Mouse (Mus musculus): ENCODE data around the gene Adamts17. TPM values are rescaled to one million over a fixed set of nuclear protein-coding genes. Genes with fewer than 3 reads are reported as not detected.
A peak's percentile ranks its signal among the peaks of the same experiment; 100 is the strongest.

Adamts17 gene
- polyA plus RNA-seq (2014; fragmentation: Nextera tagmentation; extraction: Ambion mirVana), result 2.1 and 2.2 TPM in 2 replicates

- no peaks in the 10 kb centered on the region for H3K27me3 ChIP-seq (replicated peaks; ENCODE audit: control insufficient read depth, insufficient read depth, low read length)
- DNase-seq (ENCODE audit: low spot score) (peak; percentile 99), ATAC-seq (peak; percentile 98)
- H3K4me3 ChIP-seq (ENCODE audit: low read depth, low read length), result peak within 1 kb of the TSS; percentile 63
- peak within 1 kb of the TSS; percentile 100 for H3K4me2 ChIP-seq (ENCODE audit: low read length)
- H3K9me3 ChIP-seq (replicated peaks; ENCODE audit: control insufficient read depth, low read length), result no peaks in the 10 kb centered on the region
- WGBS, result under 1% methylated on average over 30 of the region's 30 CpGs
- H3K27ac ChIP-seq (ENCODE audit: low read depth, low read length), result peak within 1 kb of the TSS; percentile 44; the same call in 1 of the 2 replicates
- 0 out of 2 replicates have a peak, but pooled peaks cover 2% of the 10 kb centered on the region for H3K4me1 ChIP-seq (ENCODE audit: control insufficient read depth, insufficient read depth, low read length)
- peak within 1 kb of the TSS; percentile 65 for H3K9ac ChIP-seq (ENCODE audit: low read length)
- H3K36me3 ChIP-seq (ENCODE audit: control insufficient read depth, insufficient read depth, low read length), result no peaks in the 10 kb centered on the region
Measured at GRCm38 (mm10) chr7:66839463-66840007, at the start of gene Adamts17. TSS of gene Adamts17 (plus strand) at chr7:66839735.

- H3K27ac ChIP-seq (ENCODE audit: low read depth, low read length), result no peak overlapping the region
- 31% methylated on average over 6 of the region's 8 CpGs for WGBS
- DNase-seq (ENCODE audit: low spot score), result no peak
- H3K9ac ChIP-seq (ENCODE audit: low read length), result no peak overlapping the region
- H3K27me3 ChIP-seq (replicated peaks; ENCODE audit: control insufficient read depth, insufficient read depth, low read length), result no peaks in the 10 kb centered on the region
- no peak for ATAC-seq
- no peaks in the 10 kb centered on the region for H3K36me3 ChIP-seq (ENCODE audit: control insufficient read depth, insufficient read depth, low read length)
- H3K4me2 ChIP-seq (ENCODE audit: low read length), result no peak overlapping the region
- no peak overlapping the region for H3K4me3 ChIP-seq (ENCODE audit: low read depth, low read length)
- H3K4me1 ChIP-seq (ENCODE audit: control insufficient read depth, insufficient read depth, low read length), result no peaks in the 10 kb centered on the region
- no peaks in the 10 kb centered on the region for H3K9me3 ChIP-seq (replicated peaks; ENCODE audit: control insufficient read depth, low read length)
Measured at GRCm38 (mm10) chr7:66789860-66790748, 49.4 kb upstream of the Adamts17 start.

GRCm38 (mm10) chr7:66791022-66791421 is 48.5 kb upstream of the Adamts17 start:
- H3K27ac ChIP-seq (ENCODE audit: low read depth, low read length), result no peak overlapping the region
- H3K36me3 ChIP-seq (ENCODE audit: control insufficient read depth, insufficient read depth, low read length), result no peaks in the 10 kb centered on the region
- no peak overlapping the region for H3K4me2 ChIP-seq (ENCODE audit: low read length)
- H3K4me3 ChIP-seq (ENCODE audit: low read depth, low read length), result no peak overlapping the region
- H3K9me3 ChIP-seq (replicated peaks; ENCODE audit: control insufficient read depth, low read length), result no peaks in the 10 kb centered on the region
- H3K27me3 ChIP-seq (replicated peaks; ENCODE audit: control insufficient read depth, insufficient read depth, low read length), result no peaks in the 10 kb centered on the region
- WGBS, result 94% methylated on average over 3 of the region's 3 CpGs
- no peaks in the 10 kb centered on the region for H3K4me1 ChIP-seq (ENCODE audit: control insufficient read depth, insufficient read depth, low read length)
- no peak overlapping the region for H3K9ac ChIP-seq (ENCODE audit: low read length)
- ATAC-seq (no peak), DNase-seq (ENCODE audit: low spot score) (no peak)

- Histone ChIP-seq H3K4me3 (ENCODE audit: low read depth, low read length) (no peak overlapping the region), H3K9me3 (replicated peaks; ENCODE audit: control insufficient read depth, low read length) (no peaks in the 10 kb centered on the region), H3K4me2 (ENCODE audit: low read length) (no peak overlapping the region), H3K36me3 (ENCODE audit: control insufficient read depth, insufficient read depth, low read length) (no peaks in the 10 kb centered on the region), H3K9ac (ENCODE audit: low read length) (no peak overlapping the region), H3K27ac (ENCODE audit: low read depth, low read length) (no peak overlapping the region), H3K27me3 (replicated peaks; ENCODE audit: control insufficient read depth, insufficient read depth, low read length) (no peaks in the 10 kb centered on the region), H3K4me1 (ENCODE audit: control insufficient read depth, insufficient read depth, low read length) (no peaks in the 10 kb centered on the region)
- no peak for DNase-seq (ENCODE audit: low spot score)
- ATAC-seq, result no peak
- 45% methylated on average over 1 of the region's 1 CpGs for WGBS
Measured at GRCm38 (mm10) chr7:66796909-66797308, 42.6 kb upstream of the Adamts17 start.

DNA sequence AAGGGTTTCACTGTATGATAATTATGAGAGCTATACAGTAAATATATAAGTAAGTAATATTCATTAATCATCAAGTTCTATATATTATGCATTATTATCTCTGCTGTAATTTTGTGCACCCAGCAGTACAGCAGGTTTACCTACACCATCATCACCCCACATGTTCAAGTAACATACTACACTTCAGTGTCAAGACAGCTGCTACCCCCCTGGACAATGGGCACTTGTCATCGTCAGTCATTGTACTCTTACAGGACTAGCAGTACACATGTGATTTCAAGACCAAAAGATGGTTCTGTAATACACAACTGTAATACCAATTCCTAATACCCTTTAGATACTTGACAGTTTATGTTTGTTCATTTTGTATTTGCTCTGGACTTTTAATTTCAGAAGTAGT is 42.2 kb upstream of the Adamts17 start:
- no peak overlapping the region for H3K27ac ChIP-seq (ENCODE audit: low read depth, low read length)
- H3K9ac ChIP-seq (ENCODE audit: low read length), result no peak overlapping the region
- no peak overlapping the region for H3K4me3 ChIP-seq (ENCODE audit: low read depth, low read length)
- H3K27me3 ChIP-seq (replicated peaks; ENCODE audit: control insufficient read depth, insufficient read depth, low read length), result no peaks in the 10 kb centered on the region
- ATAC-seq, result no peak
- no peaks in the 10 kb centered on the region for H3K4me1 ChIP-seq (ENCODE audit: control insufficient read depth, insufficient read depth, low read length)
- no peaks in the 10 kb centered on the region for H3K9me3 ChIP-seq (replicated peaks; ENCODE audit: control insufficient read depth, low read length)
- no peak for DNase-seq (ENCODE audit: low spot score)
- H3K4me2 ChIP-seq (ENCODE audit: low read length), result no peak overlapping the region
- no peaks in the 10 kb centered on the region for H3K36me3 ChIP-seq (ENCODE audit: control insufficient read depth, insufficient read depth, low read length)
- WGBS, result 91% methylated on average over 1 of the region's 1 CpGs

DNA sequence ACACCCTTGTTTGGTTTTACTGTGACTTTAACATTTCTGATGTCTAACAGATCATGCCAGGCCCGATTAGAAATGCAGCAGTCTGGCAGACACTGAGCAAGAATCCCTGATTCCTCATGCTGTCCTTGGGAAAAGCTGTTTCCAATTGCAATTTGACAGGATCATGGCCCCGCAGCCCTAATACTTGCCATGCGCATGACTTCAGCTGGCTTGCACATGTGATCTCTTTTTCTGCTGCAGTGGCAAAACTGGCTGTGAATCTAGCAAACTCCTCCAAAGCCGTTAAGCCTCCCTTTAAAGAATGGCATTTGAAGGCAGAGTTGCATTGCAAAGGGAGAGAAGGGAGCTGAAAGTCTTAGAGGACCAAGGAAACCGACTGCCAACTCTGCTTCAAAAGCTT is 40.7 kb upstream of the Adamts17 start:
- Histone ChIP-seq H3K4me1 (ENCODE audit: control insufficient read depth, insufficient read depth, low read length) (0 out of 2 replicates have a peak, but pooled peaks cover under 1% of the 10 kb centered on the region), H3K9me3 (replicated peaks; ENCODE audit: control insufficient read depth, low read length) (no peaks in the 10 kb centered on the region), H3K4me3 (ENCODE audit: low read depth, low read length) (no peak overlapping the region), H3K36me3 (ENCODE audit: control insufficient read depth, insufficient read depth, low read length) (no peaks in the 10 kb centered on the region), H3K9ac (ENCODE audit: low read length) (no peak overlapping the region), H3K27ac (ENCODE audit: low read depth, low read length) (no peak overlapping the region), H3K4me2 (ENCODE audit: low read length) (no peak overlapping the region), H3K27me3 (replicated peaks; ENCODE audit: control insufficient read depth, insufficient read depth, low read length) (no peaks in the 10 kb centered on the region)
- ATAC-seq (no peak), DNase-seq (ENCODE audit: low spot score) (no peak)
- WGBS, result 60% methylated on average over 5 of the region's 5 CpGs

GRCm38 (mm10) chr7:66800784-66801183 is 38.8 kb upstream of the Adamts17 start:
- DNase-seq (ENCODE audit: low spot score) (no peak), ATAC-seq (no peak)
- H3K36me3 ChIP-seq (ENCODE audit: control insufficient read depth, insufficient read depth, low read length), result no peaks in the 10 kb centered on the region
- H3K9me3 ChIP-seq (replicated peaks; ENCODE audit: control insufficient read depth, low read length), result no peaks in the 10 kb centered on the region
- 75% methylated on average over 5 of the region's 5 CpGs for WGBS
- H3K4me3 ChIP-seq (ENCODE audit: low read depth, low read length), result no peak overlapping the region
- H3K4me1 ChIP-seq (ENCODE audit: control insufficient read depth, insufficient read depth, low read length), result 0 out of 2 replicates have a peak, but pooled peaks cover 2% of the 10 kb centered on the region
- H3K4me2 ChIP-seq (ENCODE audit: low read length), result no peak overlapping the region
- no peak overlapping the region for H3K9ac ChIP-seq (ENCODE audit: low read length)
- H3K27ac ChIP-seq (ENCODE audit: low read depth, low read length), result no peak overlapping the region
- H3K27me3 ChIP-seq (replicated peaks; ENCODE audit: control insufficient read depth, insufficient read depth, low read length), result no peaks in the 10 kb centered on the region

- H3K27me3 ChIP-seq (replicated peaks; ENCODE audit: control insufficient read depth, insufficient read depth, low read length), result no peaks in the 10 kb centered on the region
- H3K27ac ChIP-seq (ENCODE audit: low read depth, low read length), result no peak overlapping the region
- H3K4me2 ChIP-seq (ENCODE audit: low read length), result no peak overlapping the region
- no peak overlapping the region for H3K9ac ChIP-seq (ENCODE audit: low read length)
- no peaks in the 10 kb centered on the region for H3K36me3 ChIP-seq (ENCODE audit: control insufficient read depth, insufficient read depth, low read length)
- no peak overlapping the region for H3K4me3 ChIP-seq (ENCODE audit: low read depth, low read length)
- H3K4me1 ChIP-seq (ENCODE audit: control insufficient read depth, insufficient read depth, low read length), result 0 out of 2 replicates have a peak, but pooled peaks cover 2% of the 10 kb centered on the region
- ATAC-seq (no peak), DNase-seq (ENCODE audit: low spot score) (no peak)
- H3K9me3 ChIP-seq (replicated peaks; ENCODE audit: control insufficient read depth, low read length), result no peaks in the 10 kb centered on the region
Measured at GRCm38 (mm10) chr7:66801785-66802184, 37.8 kb upstream of the Adamts17 start.

- Histone ChIP-seq H3K36me3 (ENCODE audit: control insufficient read depth, insufficient read depth, low read length) (no peaks in the 10 kb centered on the region), H3K4me3 (ENCODE audit: low read depth, low read length) (no peak overlapping the region), H3K27me3 (replicated peaks; ENCODE audit: control insufficient read depth, insufficient read depth, low read length) (no peaks in the 10 kb centered on the region), H3K4me1 (ENCODE audit: control insufficient read depth, insufficient read depth, low read length) (0 out of 2 replicates have a peak, but pooled peaks cover 2% of the 10 kb centered on the region), H3K9me3 (replicated peaks; ENCODE audit: control insufficient read depth, low read length) (no peaks in the 10 kb centered on the region), H3K27ac (ENCODE audit: low read depth, low read length) (no peak overlapping the region), H3K4me2 (ENCODE audit: low read length) (no peak overlapping the region), H3K9ac (ENCODE audit: low read length) (no peak overlapping the region)
- DNase-seq (ENCODE audit: low spot score) (no peak), ATAC-seq (no peak)
- 47% methylated on average over 5 of the region's 5 CpGs for WGBS
Measured at GRCm38 (mm10) chr7:66803798-66804197, 35.7 kb upstream of the Adamts17 start.

Measured in forebrain, embryonic 14.5 days (tissue).